Mouse (Mus musculus): ENCODE results near the gene Heatr3.
A peak's percentile ranks its signal among the peaks of the same experiment; 100 is the strongest.

DNA sequence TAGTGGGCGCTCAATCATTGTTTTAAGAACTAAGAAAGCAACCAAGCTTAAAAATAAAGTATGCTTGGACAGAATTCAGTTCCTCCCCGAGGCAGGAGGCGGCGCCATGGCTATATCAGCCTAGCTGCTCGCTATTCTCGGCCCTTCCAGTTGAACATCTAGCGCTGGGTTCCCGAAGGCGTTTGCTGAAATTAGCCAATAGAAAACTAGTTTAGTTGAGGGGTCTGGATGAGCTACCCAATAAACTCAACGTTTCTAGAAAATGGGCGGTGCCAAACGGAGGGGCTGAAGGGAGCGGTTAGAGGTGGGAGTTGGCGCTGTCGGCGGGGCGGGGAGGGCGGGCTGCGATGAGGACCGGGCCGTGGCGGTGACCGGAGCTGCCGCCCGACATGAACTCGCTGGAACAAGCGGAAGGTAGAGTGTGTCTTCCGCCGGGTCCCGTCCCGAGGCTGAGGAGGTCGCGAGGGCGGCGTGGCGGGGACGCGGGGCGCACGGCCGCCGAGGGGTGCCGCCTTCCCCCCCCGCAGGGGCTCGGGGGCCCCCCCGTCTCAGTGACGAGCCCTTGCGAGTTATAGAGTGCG is 19.1 kb upstream of the Heatr3 start, which contains the start of gene Cnep1r1:
- TF ChIP-seq CTCF (IDR thresholded peaks at IDR 0.05; ENCODE audit: insufficient read depth, low read depth, low read length) (0 out of 2 replicates have a peak, but pooled peaks have one; percentile 28), POLR2A (IDR thresholded peaks at IDR 0.05; ENCODE audit: insufficient read depth, low read depth, low read length) (peak; percentile 79)

Measured in olfactory bulb, adult 2 months (tissue).